Comparison of ENCODE assay signal across 37 mouse cellular contexts in genomic region chrX:101263892-101264291, GRCm38 (mm10). TPM values are rescaled to one million over a fixed set of nuclear protein-coding genes. Genes with fewer than 3 reads are reported as not detected.
"Had no signal": no experiment of that assay in that cellular context is flagged by ENCODE, and none has a peak within 500 bp of the region (broad histone marks: within the 10 kb centered on the region; RNA-seq: fewer than 3 reads in every experiment).

Gm614 (minus strand) TSS chrX:101263992.

- H3K4me2 ChIP-seq: heart, embryonic 12.5 days; hindbrain, embryonic 12.5 days; hindbrain, embryonic 14.5 days; kidney, embryonic 15.5 days; limb, embryonic 12.5 days; liver, embryonic 11.5 days; liver, embryonic 13.5 days had no signal

- H3K4me3 ChIP-seq: heart, adult 2 months; heart, embryonic 12.5 days; hindbrain, embryonic 12.5 days; kidney, embryonic 15.5 days; limb, embryonic 12.5 days; liver, embryonic 13.5 days had no signal

- H3K27me3 ChIP-seq: heart, embryonic 12.5 days; liver, embryonic 13.5 days had no signal

- H3K27ac ChIP-seq: heart, adult 2 months; hindbrain, embryonic 12.5 days; hindbrain, embryonic 14.5 days; hindbrain, postnatal 0 days; limb, embryonic 12.5 days; liver, embryonic 13.5 days had no signal

- H3K36me3 ChIP-seq: hindbrain, embryonic 12.5 days; limb, embryonic 12.5 days had no signal

- H3K9ac ChIP-seq: forebrain, postnatal 0 days; heart, embryonic 12.5 days; hindbrain, embryonic 12.5 days; hindbrain, embryonic 14.5 days; kidney, embryonic 15.5 days; limb, embryonic 12.5 days; liver, embryonic 13.5 days had no signal

- DNase-seq: forebrain, postnatal 0 days; gastrocnemius, postnatal 14 days; gastrocnemius, postnatal 36 days; heart, adult 2 months; heart, postnatal 10 days; heart, postnatal 36 days; kidney, adult 11 months; kidney, adult 2 months; kidney, adult 9 months; kidney, postnatal 14 days; kidney, postnatal 36 days; layer of hippocampus, adult 9-11 months; layer of hippocampus, postnatal 36 days; left cerebral cortex, postnatal 4 days; liver; liver, embryonic 13.5 days had no signal

- H3K9me3 ChIP-seq: heart, embryonic 12.5 days; hindbrain, embryonic 12.5 days; kidney, embryonic 15.5 days; limb, embryonic 12.5 days; liver, embryonic 13.5 days had no signal

- ATAC-seq: forebrain, postnatal 0 days; hindbrain, postnatal 0 days; inflammation-experienced regulatory T-cells, adult 6 months; intestine, embryonic 16.5 days had no signal

RNA-seq across cellular contexts. Expression of gene Gm614, which starts in this region (rescaled TPM):
- total RNA-seq: gastrocnemius, adult 18-20 months; gastrocnemius, adult 8-10 months; gastrocnemius, postnatal 14 days; gastrocnemius, postnatal 36 days; heart, adult 2 months; heart, postnatal 36 days; hematopoietic stem cell, adult 5-6 weeks; hindbrain, postnatal 0 days; layer of hippocampus, adult 18-20 months; layer of hippocampus, adult 8-10 months; layer of hippocampus, postnatal 14 days; layer of hippocampus, postnatal 36 days; left cerebral cortex, adult 18-20 months; left cerebral cortex, adult 8-10 months; left cerebral cortex, postnatal 10 days; left cerebral cortex, postnatal 25 days; left cerebral cortex, postnatal 4 days had no signal
- polyA plus RNA-seq: forebrain, postnatal 0 days; heart, adult 2 months; heart, embryonic 12.5 days; heart, embryonic 14.5 days; hindbrain, embryonic 12.5 days; hindbrain, embryonic 14.5 days; hindbrain, postnatal 0 days; intestine, embryonic 16.5 days; kidney, adult 2 months; kidney, embryonic 15.5 days; large intestine, adult 2 months; limb, embryonic 12.5 days; liver, embryonic 11.5 days; liver, embryonic 13.5 days had no signal
